Mouse (Mus musculus): Measurements from ENCODE around the gene Plcz1.

Plcz1 gene

GRCm38 (mm10) chr6:140041357-140041756 lies at the start of gene Plcz1:
Plcz1 (minus strand) TSS chr6:140041457.
- no peak for DNase-seq

DNA sequence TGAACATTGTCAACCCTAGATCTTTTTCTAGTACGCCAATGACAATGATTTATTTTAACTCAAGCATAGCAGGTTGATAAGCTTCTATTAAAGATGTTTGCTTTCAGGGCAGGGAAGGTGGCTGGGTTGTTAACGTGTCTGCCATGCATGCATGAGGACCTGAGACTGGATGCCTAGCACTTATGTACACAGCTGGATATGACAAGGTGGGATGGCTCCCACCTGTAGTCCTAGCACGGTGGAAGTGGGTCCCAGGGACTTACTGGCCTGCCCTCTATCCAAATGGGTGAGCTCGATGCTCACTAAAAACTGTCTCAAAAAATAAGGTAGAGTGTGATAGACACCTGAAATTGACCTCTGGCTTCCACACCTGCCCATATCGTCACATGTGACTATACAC lies 48.6 kb upstream of the Plcz1 start:
- DNase-seq: no peak

DNA sequence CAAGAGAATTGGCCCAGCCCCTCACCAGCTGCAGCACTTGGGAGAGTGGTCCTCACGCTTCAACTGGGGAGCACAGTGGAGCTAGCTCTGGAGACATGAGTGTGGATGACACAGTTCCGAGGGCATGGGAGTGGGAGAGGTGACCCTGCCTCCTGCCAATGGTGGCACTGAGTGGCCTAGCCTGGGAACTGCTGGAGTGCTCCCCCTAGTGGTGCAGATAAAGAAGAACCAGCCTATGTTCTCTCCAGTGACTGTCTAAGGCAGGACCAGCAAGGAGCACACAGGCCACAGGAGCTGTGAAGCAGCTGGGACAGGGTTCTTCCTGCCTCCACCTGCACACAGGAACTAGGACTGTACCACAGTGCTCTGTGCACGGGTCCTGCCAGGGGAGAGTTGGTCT lies 40.5 kb upstream of the Plcz1 start:
- DNase-seq: no peak

- DNase-seq: no peak
Measured at GRCm38 (mm10) chr6:140080933-140081332, 39.7 kb upstream of the Plcz1 start.

- DNase-seq: no peak
Measured at GRCm38 (mm10) chr6:140069177-140069576, 27.9 kb upstream of the Plcz1 start.

DNA sequence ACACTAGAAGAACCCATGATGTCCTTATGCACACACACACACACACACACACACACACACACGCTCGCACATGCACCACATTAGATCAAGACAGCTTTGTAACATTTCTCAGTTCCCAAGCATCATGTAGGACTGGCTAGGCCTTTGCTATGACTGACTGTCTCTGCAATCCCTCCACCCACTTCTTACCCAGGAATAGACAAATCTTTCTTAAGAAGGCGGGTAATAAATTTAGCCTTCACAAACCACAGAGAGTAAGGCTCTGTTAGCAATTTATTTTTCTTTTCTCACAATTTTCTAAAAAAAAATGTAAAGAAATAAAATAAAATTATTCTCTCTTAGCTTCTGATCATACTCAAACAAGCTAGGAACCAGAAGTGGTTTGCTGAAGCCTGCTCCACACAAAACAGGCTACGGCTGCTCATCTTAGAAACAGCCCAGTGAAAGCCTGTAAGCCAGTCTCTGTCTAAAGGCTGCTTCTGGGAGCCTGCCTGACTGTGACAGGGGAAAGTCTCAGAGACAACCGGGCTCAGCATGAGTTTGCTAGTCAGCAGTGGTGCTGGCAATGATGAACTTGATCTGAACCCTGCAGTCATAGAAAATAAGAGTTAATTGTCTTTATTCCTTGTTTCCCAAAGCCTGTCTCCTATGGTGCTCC lies 13.1 kb upstream of the Plcz1 start:
- DNase-seq: no peak

DNA sequence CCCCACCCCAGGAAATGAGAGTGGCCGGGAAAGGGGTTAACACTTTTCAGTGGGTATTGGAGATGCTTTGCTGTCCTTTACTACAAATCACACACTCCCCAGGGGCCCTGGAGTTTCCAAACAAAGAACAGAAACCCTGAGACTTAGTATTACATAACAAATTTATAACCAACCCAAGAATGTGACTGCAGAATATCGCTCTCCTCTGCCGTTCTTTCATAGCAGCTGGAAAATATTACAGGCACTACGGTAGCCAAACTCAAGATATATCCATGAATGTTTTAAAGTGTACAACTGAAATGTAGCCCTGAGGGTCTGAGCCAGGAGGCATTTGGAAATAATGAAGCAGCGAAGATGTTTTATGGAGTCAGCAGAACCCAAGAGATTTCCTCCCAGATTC lies 10.2 kb upstream of the Plcz1 start:
- no peak for DNase-seq

DNA sequence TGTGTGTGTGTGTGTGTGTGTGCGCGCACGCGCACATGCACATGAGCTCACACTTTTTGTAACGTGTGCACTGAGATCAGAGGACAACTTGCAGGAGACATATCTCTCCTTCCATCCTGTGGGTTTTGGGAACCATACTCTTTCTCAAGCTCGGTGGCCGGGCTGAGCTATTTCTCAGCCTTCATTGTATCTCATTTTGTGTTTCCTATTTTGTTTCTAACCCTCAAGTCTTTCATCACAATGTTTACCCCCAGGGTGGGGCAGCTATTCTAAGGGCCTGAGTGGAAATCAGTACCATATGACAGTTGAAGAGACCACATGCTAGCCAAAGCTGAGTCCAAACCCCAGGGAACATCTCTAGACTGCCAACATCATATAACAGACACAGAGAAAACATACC lies 305 bp downstream of the Plcz1 start, which contains the start of gene Capza3:
Gene Capza3, plus strand, starts transcription at position 301 of the 400 bp plus-strand sequence.
- DNase-seq: no peak

DNA sequence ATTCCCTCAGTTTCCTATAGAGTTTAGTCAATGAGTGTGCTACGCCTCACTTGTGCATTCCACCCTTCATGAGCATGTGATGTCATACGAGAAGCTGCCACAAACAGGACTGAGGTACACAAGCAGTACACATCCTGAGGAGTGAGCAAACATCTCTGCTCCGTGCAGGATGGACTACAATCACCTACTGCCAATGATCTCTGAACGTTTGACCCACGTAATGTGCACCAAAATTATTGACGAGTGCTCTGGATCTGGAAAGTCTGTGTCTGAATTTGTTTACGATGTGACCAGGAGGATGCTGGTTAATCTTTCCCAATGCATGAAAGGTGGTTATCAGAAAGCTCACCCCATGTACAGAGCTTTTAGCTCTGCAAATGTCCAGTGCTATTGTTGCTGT lies 16.9 kb downstream of the Plcz1 start:
- DNase-seq: no peak

- DNase-seq: no peak
Measured at GRCm38 (mm10) chr6:140005181-140005580, 36.1 kb downstream of the Plcz1 start.

GRCm38 (mm10) chr6:139989597-139989996 lies 51.7 kb downstream of the Plcz1 start:
- DNase-seq: no peak

GRCm38 (mm10) chr6:139989075-139989474 lies 52.2 kb downstream of the Plcz1 start:
- DNase-seq: no peak

DNA sequence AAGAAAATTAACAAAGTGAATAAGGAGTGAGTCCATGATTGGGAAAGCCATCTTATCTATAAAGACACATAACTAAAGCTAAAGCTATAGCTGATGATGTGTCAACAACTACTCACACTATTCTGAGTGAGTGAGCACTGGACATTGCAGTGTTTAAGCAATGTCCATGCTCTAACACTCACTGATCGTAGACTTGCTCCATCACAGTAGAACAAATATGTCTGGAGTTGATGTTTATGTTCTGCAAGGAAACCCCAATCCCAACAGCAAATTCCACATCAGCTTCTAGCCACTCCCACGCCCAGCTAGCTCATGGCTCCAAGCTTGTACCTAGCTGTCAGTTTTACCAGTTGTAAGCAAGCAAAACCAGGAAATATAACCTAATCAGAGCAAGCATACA lies 54.7 kb downstream of the Plcz1 start:
- no peak for DNase-seq

GRCm38 (mm10) chr6:139984069-139984468 lies 57.2 kb downstream of the Plcz1 start:
- no peak for DNase-seq

DNA sequence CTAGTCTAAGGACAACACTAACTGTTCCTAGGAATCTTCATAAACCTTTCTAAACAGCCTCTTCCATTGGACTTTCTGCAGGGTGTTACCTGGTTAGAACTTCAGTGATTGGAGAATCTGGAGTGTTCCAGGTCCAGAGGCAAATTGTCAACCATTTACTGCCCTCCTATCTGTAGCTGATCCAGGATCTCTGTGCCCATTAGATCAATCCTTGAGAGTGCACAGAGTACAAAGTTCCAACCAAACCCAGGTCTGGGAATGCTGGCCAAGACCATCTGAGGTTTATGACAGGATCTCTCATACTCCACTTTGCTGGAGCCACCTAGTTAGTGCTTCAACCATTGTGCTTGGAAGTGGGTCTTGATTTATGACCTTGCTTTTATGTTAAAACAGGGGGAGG lies 60.2 kb downstream of the Plcz1 start:
- DNase-seq: no peak

DNA sequence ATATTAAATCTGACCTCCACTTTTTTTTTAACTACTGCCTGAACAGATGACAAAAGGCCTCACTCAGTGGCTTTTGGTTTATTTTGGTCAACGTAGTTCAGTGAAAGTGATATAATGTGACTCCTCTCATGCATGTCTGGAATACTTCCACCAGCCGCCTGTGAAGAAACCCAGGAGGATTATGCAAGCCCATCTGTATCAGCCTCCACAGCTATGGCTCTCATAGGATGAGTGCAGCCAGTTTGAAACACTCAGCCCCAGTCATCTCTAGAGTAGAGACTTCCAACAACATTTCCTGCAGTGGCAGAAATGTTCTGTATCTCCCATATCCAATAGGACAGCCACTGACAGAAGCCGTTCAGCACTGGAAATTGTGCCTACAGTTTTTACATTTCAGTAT lies 63.1 kb downstream of the Plcz1 start:
- no peak for DNase-seq

DNA sequence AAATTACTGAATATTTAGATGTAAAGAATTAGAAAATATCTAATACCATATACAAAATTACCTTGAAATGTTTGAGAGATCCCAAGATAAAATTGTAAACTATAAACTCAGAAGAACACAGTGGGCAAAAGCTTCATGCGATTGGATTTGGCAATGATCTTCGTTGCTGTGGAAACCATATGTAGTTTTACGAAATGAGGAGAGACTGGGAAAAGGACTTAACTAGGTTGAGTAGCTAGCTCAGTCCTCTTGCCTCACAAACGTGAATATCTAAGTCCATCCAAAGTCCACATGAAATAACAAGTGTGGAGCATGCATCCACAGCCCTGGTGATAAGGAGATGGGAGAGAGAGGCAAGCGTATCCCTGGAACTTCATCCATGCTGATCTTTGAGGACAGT lies 66.6 kb downstream of the Plcz1 start:
- no peak for DNase-seq

- DNase-seq: no peak
Measured at GRCm38 (mm10) chr6:139971608-139972298, 69.5 kb downstream of the Plcz1 start.

DNA sequence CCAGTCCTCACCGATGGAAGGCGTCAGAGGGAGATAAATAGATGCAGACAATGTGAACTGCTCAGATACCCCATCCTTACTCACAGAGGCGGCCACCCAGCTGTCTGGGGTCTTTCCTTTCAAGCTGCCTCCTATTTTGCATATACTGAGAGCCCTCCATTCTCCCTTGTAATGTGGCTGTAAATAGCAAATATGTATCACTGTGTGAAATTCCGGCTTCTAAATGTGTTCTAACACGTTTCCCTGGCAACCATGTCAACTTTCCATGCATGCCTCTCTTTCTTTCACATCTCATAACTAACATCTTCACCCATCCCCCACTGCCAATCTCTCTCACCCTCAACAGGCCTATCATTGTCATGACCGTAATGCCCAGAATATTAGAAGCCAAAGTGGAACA lies 74.6 kb downstream of the Plcz1 start:
- DNase-seq: no peak

DNA sequence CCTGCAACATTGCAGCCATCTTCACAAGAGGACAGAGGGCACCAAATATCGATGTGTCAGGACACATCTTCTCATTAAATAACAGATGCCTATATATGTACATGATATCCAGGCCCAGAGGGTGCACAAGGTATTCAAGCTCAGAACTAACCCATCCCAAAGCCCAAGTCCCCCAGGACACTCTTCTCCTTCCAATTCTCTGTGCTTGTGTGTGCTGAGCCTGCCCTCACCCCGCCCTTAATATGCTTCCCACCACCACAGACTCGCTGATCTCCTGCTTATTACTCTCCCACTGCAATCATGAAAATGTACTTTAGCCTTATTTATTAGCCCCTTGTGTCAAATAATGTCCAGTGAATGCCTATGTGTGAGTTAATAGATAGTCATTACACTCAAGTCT lies 76.4 kb downstream of the Plcz1 start:
- no peak for DNase-seq

GRCm38 (mm10) chr6:139963775-139964174 lies 77.5 kb downstream of the Plcz1 start:
- no peak for DNase-seq

DNA sequence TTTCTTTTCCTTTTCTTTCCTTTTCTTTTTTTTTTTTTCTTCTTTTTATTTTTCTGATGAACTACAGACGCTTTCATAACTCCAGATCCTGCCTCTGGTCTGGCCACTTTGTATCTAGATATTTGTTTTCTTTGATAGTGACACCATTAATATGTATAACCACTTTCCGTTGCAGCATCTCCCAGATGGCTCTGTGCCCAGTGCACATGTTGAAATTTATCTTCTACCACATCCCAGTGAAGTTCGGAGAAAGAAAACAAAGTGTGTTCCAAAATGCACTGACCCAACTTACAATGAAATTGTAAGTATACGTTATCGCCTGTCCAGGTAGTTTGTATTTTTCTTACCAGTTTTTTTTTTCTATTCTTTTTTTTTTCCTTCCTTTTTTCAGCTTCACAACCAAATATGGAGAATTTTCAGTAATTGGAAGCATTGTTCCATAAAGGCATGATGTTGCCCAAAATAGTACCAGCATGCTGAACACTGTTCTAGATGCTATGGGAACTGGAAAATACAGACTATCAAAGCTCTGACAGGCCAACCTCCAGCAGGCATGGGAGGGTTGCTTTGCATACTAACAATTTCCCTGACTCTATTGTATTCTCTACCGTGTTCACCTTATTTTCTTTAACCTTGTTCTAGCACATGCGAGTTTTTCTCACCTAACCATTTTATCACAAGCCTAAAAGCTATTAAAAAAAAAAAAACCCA lies 83.6 kb downstream of the Plcz1 start:
- no peak for DNase-seq

- DNase-seq: no peak
Measured at GRCm38 (mm10) chr6:139953596-139953995, 87.7 kb downstream of the Plcz1 start.
